Comparison of ENCODE assay signal across 29 mouse cellular contexts in genomic region chr19:42820109-42820508, GRCm38 (mm10). TPM values are rescaled to one million over a fixed set of nuclear protein-coding genes. Genes with fewer than 3 reads are reported as not detected.
A peak's percentile ranks its signal among the peaks of the same experiment; 100 is the strongest.
DNase-seq lines count a peak whose midpoint lies in the region; ATAC-seq and TF ChIP-seq lines count a peak whose summit lies in the region.
"Had no signal": no experiment of that assay in that cellular context is flagged by ENCODE, and none has a peak within 500 bp of the region (broad histone marks: within the 10 kb centered on the region; RNA-seq: fewer than 3 reads in every experiment).

No protein-coding gene starts in this region.

- TF ChIP-seq POLR2A in testis, adult 2 months (IDR thresholded peaks at IDR 0.05; ENCODE audit: control insufficient read depth, low read depth, low read length): no peak
- no peak for TF ChIP-seq POLR2A in cerebellum, adult 2 months (IDR thresholded peaks at IDR 0.05; ENCODE audit: borderline replicate concordance, insufficient read depth, low read length)

- no peak overlapping the region for H3K27ac ChIP-seq in testis, adult 2 months (ENCODE audit: control insufficient read depth, insufficient read depth, low read depth, low read length)
- H3K27ac ChIP-seq in cerebellum, adult 2 months (ENCODE audit: insufficient read depth, low read length): no peak overlapping the region
- H3K27ac ChIP-seq: embryonic facial prominence, embryonic 13.5 days; embryonic facial prominence, embryonic 15.5 days; forebrain, embryonic 10.5 days; forebrain, embryonic 12.5 days had no signal

- H3K36me3 ChIP-seq in testis, adult 2 months (ENCODE audit: control insufficient read depth, insufficient read depth, low read length): no peaks in the 10 kb centered on the region
- H3K36me3 ChIP-seq: embryonic facial prominence, embryonic 13.5 days; embryonic facial prominence, embryonic 15.5 days; forebrain, embryonic 10.5 days; forebrain, embryonic 12.5 days; G1E had no signal

- TF ChIP-seq CTCF in testis, adult 2 months (IDR thresholded peaks at IDR 0.05; ENCODE audit: control insufficient read depth, insufficient read depth, insufficient replicate concordance, low read depth, low read length): no peak
- TF ChIP-seq CTCF in cerebellum, adult 2 months (IDR thresholded peaks at IDR 0.05; ENCODE audit: borderline replicate concordance, insufficient read depth, low read depth, low read length): no peak

- no peaks in the 10 kb centered on the region for H3K4me1 ChIP-seq in testis, adult 2 months (ENCODE audit: control insufficient read depth, insufficient read depth, low read length)
- H3K4me1 ChIP-seq in cerebellum, adult 2 months (ENCODE audit: control insufficient read depth, insufficient read depth, low read length): no peaks in the 10 kb centered on the region
- H3K4me1 ChIP-seq: embryonic facial prominence, embryonic 13.5 days; embryonic facial prominence, embryonic 15.5 days; forebrain, embryonic 10.5 days; forebrain, embryonic 12.5 days had no signal

- no peaks in the 10 kb centered on the region for H3K27me3 ChIP-seq in testis, adult 2 months (ENCODE audit: control insufficient read depth, insufficient read depth, low read length)
- no peaks in the 10 kb centered on the region; the same call in 1 of the 2 replicates for H3K27me3 ChIP-seq in cerebellum, adult 2 months (ENCODE audit: control insufficient read depth, insufficient read depth, low read length)
- H3K27me3 ChIP-seq: CH12.LX; embryonic facial prominence, embryonic 13.5 days; embryonic facial prominence, embryonic 15.5 days; forebrain, embryonic 12.5 days had no signal

- H3K4me3 ChIP-seq in testis, adult 2 months (ENCODE audit: control insufficient read depth, low read depth, low read length): peak overlapping the region; percentile 18; the same call in 1 of the 2 replicates
- H3K4me3 ChIP-seq in cerebellum, adult 2 months (replicated peaks; ENCODE audit: insufficient read depth, low read depth, low read length): no peak overlapping the region
- H3K4me3 ChIP-seq: embryonic facial prominence, embryonic 13.5 days; embryonic facial prominence, embryonic 15.5 days; erythroblast, embryonic 14.5 days; forebrain, embryonic 10.5 days; forebrain, embryonic 12.5 days had no signal

- WGBS in cerebellum, adult 2 months: 92% methylated on average over 5 of the region's 5 CpGs

- peak; percentile 69 for ATAC-seq in granulocyte monocyte progenitor cell, adult 5-6 weeks (replicated peaks; ENCODE audit: poor library complexity, severe bottlenecking)
- 0 out of 2 replicates have a peak, but pooled peaks have one; percentile 50 for ATAC-seq in megakaryocyte progenitor cell, adult 5-6 weeks (replicated peaks; ENCODE audit: poor library complexity)
- ATAC-seq in frontal cortex, adult (ENCODE audit: low TSS enrichment): no peak
- ATAC-seq: activated CD4-positive, CD25-positive, alpha-beta regulatory T cell, adult 4 months; CD4-positive, CD25-positive, alpha-beta regulatory T cell, adult 4 months; forebrain, embryonic 14.5 days; forebrain, embryonic 16.5 days; Patski had no signal

- DNase-seq in testis, postnatal 14 days (ENCODE audit: low spot score): no peak
- no peak for DNase-seq in urinary bladder, adult 18-20 months (ENCODE audit: low spot score in 2 of 2)
- DNase-seq in cerebellum, adult 2 months: no peak
- DNase-seq: adrenal gland, adult 8-10 months; adrenal gland, postnatal 14 days; adrenal gland, postnatal 36 days; B cell, adult 2 months; cerebellum, adult 11-12 months; cerebellum, adult 8-10 months; cerebellum, adult 9-11 months; cerebellum, postnatal 14 days; cerebellum, postnatal 36 days; embryo, embryonic 11 days had no signal

RNA-seq across cellular contexts. Expression of gene Hps1, which starts 40.3 kb away (rescaled TPM):
- 5.7 and 6.7 TPM in 2 replicates for polyA plus RNA-seq in testis, adult 2 months (2012; rRNA removed)
- 24.1 and 32.2 TPM in 2 replicates for total RNA-seq in granulocyte monocyte progenitor cell, adult 5-6 weeks (2014; fragmentation: Nextera tagmentation)
- 22.7 and 34.4 TPM in 2 replicates for total RNA-seq in granulocyte monocyte progenitor cell, adult 5-6 weeks (2017)
- total RNA-seq in megakaryocyte progenitor cell, adult 5-6 weeks (2015): 15.1 and 15.6 TPM in 2 replicates
- 21.4 and 40.8 TPM in 2 replicates for total RNA-seq in megakaryocyte progenitor cell, adult 5-6 weeks (2017)
- polyA plus RNA-seq in cerebellum, adult 2 months (2012; rRNA removed): 13.8 and 15.9 TPM in 2 replicates
